Comparison of ENCODE assay signal across 16 mouse cellular contexts in the genomic region with DNA sequence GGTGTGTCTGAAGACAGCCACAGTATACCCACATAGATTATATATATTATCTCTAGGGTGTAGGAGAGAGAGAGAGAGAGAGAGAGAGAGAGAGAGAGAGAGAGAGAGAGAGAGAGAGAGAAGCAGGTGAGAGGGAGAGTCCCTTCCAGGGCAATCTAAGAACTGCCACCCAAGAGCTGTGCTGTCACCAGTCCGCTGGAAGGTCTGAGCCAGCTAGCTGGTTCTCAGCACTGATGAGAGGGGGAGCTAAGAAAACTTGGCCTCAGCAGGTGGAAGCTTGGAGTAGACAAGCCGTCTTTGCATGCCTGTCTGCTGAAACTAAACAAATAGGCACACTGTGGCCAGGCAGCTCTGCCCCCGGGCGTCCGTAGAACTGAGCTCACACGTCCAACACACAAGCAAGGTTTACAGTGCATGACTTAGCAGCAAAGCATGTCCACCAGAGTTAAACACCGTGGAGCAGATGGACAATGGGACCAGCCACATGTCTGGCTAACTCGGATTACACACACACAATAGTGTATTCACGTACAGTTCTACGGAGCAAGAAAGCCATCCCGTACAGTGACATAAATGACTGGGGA. TPM values are rescaled to one million over a fixed set of nuclear protein-coding genes. Genes with fewer than 3 reads are reported as not detected.
DNase-seq lines count a peak whose midpoint lies in the region; ATAC-seq and TF ChIP-seq lines count a peak whose summit lies in the region.
"Had no signal": no experiment of that assay in that cellular context is flagged by ENCODE, and none has a peak within 500 bp of the region (broad histone marks: within the 10 kb centered on the region; RNA-seq: fewer than 3 reads in every experiment).

No protein-coding gene starts in this region.

- H3K9ac ChIP-seq in kidney, embryonic 15.5 days, result no peak overlapping the region
- H3K9ac ChIP-seq in midbrain, embryonic 14.5 days (replicated peaks; ENCODE audit: low read length), result no peak overlapping the region
- no peak overlapping the region for H3K9ac ChIP-seq in midbrain, embryonic 16.5 days (ENCODE audit: low read depth, low read length)
- no peak overlapping the region for H3K9ac ChIP-seq in forebrain, embryonic 16.5 days (replicated peaks; ENCODE audit: low read depth, low read length)
- H3K9ac ChIP-seq in stomach, postnatal 0 days (ENCODE audit: low read length), result no peak overlapping the region
- H3K9ac ChIP-seq: liver, embryonic 13.5 days; midbrain, embryonic 12.5 days had no signal

- 45% methylated on average over 11 of the region's 11 CpGs for WGBS in kidney, embryonic 15.5 days
- 50% methylated on average over 11 of the region's 11 CpGs for WGBS in midbrain, embryonic 14.5 days
- WGBS in midbrain, embryonic 16.5 days, result 54% methylated on average over 11 of the region's 11 CpGs
- 41% methylated on average over 11 of the region's 11 CpGs for WGBS in forebrain, embryonic 16.5 days
- WGBS in stomach, postnatal 0 days, result 45% methylated on average over 11 of the region's 11 CpGs

- peak overlapping the region; percentile 15; the same call in 1 of the 2 replicates for H3K27ac ChIP-seq in kidney, embryonic 15.5 days
- H3K27ac ChIP-seq in midbrain, embryonic 14.5 days (replicated peaks; ENCODE audit: low read depth, low read length), result 0 out of 2 replicates have a peak overlapping the region, but pooled peaks have one; percentile 3
- no peak overlapping the region for H3K27ac ChIP-seq in midbrain, embryonic 16.5 days (ENCODE audit: low read length)
- 0 out of 2 replicates have a peak overlapping the region, but pooled peaks have one; percentile 32 for H3K27ac ChIP-seq in forebrain, embryonic 16.5 days (ENCODE audit: low read length)
- no peak overlapping the region for H3K27ac ChIP-seq in stomach, postnatal 0 days (replicated peaks)
- H3K27ac ChIP-seq: gastrocnemius, adult 2 months; layer of hippocampus, adult 2 months; liver, embryonic 13.5 days; midbrain, embryonic 12.5 days had no signal

- H3K9me3 ChIP-seq in kidney, embryonic 15.5 days (replicated peaks), result no peaks in the 10 kb centered on the region
- H3K9me3 ChIP-seq in midbrain, embryonic 14.5 days (ENCODE audit: control insufficient read depth, low read length), result no peaks in the 10 kb centered on the region
- no peaks in the 10 kb centered on the region for H3K9me3 ChIP-seq in midbrain, embryonic 16.5 days (replicated peaks; ENCODE audit: control insufficient read depth, low read length, poor library complexity, severe bottlenecking)
- 0 out of 2 replicates have a peak, but pooled peaks cover 2% of the 10 kb centered on the region for H3K9me3 ChIP-seq in forebrain, embryonic 16.5 days (ENCODE audit: control insufficient read depth, low read length)
- H3K9me3 ChIP-seq in stomach, postnatal 0 days (ENCODE audit: control insufficient read depth, low read length), result no peaks in the 10 kb centered on the region
- H3K9me3 ChIP-seq: liver, embryonic 13.5 days had no signal

- no peak overlapping the region for H3K4me3 ChIP-seq in kidney, embryonic 15.5 days (replicated peaks)
- H3K4me3 ChIP-seq in midbrain, embryonic 14.5 days (replicated peaks; ENCODE audit: low read depth, low read length), result no peak overlapping the region
- no peak overlapping the region for H3K4me3 ChIP-seq in midbrain, embryonic 16.5 days (ENCODE audit: low read depth, low read length)
- no peak overlapping the region for H3K4me3 ChIP-seq in forebrain, embryonic 16.5 days (replicated peaks; ENCODE audit: low read length)
- H3K4me3 ChIP-seq in stomach, postnatal 0 days (ENCODE audit: low read depth, low read length), result no peak overlapping the region
- H3K4me3 ChIP-seq: erythroblast, embryonic 14.5 days; gastrocnemius, adult 2 months; layer of hippocampus, adult 2 months; liver, embryonic 13.5 days; midbrain, embryonic 12.5 days had no signal

- DNase-seq in kidney, adult 8-10 months, result no peak
- DNase-seq in midbrain, embryonic 14.5 days, result no peak
- DNase-seq in stomach, postnatal 0 days (ENCODE audit: low spot score), result peak; percentile 41
- no peak for DNase-seq in c-Kit-positive CD71-positive TER-119-positive erythroid progenitor cells, embryonic 14.5 days (ENCODE audit: low spot score)
- DNase-seq: cerebellum, adult 2 months; gastrocnemius, adult 2 months; heart, adult 18-20 months; liver, embryonic 13.5 days; lung, postnatal 36 days; thymus, adult 18-20 months had no signal

- no peaks in the 10 kb centered on the region for H3K27me3 ChIP-seq in kidney, embryonic 15.5 days
- H3K27me3 ChIP-seq in midbrain, embryonic 14.5 days (ENCODE audit: control insufficient read depth, insufficient read depth, low read length), result no peaks in the 10 kb centered on the region
- no peaks in the 10 kb centered on the region for H3K27me3 ChIP-seq in midbrain, embryonic 16.5 days (ENCODE audit: control insufficient read depth, insufficient read depth, low read depth, low read length)
- H3K27me3 ChIP-seq in forebrain, embryonic 16.5 days (replicated peaks; ENCODE audit: control insufficient read depth, insufficient read depth, low read length), result no peaks in the 10 kb centered on the region
- no peaks in the 10 kb centered on the region for H3K27me3 ChIP-seq in stomach, postnatal 0 days (ENCODE audit: control insufficient read depth, insufficient read depth, low read length)
- H3K27me3 ChIP-seq: liver, embryonic 13.5 days; midbrain, embryonic 12.5 days had no signal

- no peak overlapping the region for H3K4me2 ChIP-seq in kidney, embryonic 15.5 days
- H3K4me2 ChIP-seq in midbrain, embryonic 14.5 days (ENCODE audit: low read length), result no peak overlapping the region
- H3K4me2 ChIP-seq in midbrain, embryonic 16.5 days (ENCODE audit: low read length), result no peak overlapping the region
- no peak overlapping the region for H3K4me2 ChIP-seq in forebrain, embryonic 16.5 days (ENCODE audit: low read length)
- no peak overlapping the region for H3K4me2 ChIP-seq in stomach, postnatal 0 days (replicated peaks; ENCODE audit: low read depth)
- H3K4me2 ChIP-seq: liver, embryonic 13.5 days; midbrain, embryonic 12.5 days had no signal

- TF ChIP-seq CTCF in stomach, postnatal 0 days (IDR thresholded peaks at IDR 0.05; ENCODE audit: low read depth), result no peak

- TF ChIP-seq EP300 in stomach, postnatal 0 days (optimal IDR thresholded peaks at IDR 0.05), result no peak

- peak; percentile 44 for ATAC-seq in kidney, embryonic 15.5 days (replicated peaks; ENCODE audit: low FRiP score)
- ATAC-seq in midbrain, embryonic 14.5 days (ENCODE audit: low FRiP score, low TSS enrichment), result no peak
- ATAC-seq in midbrain, embryonic 16.5 days, result no peak
- ATAC-seq in forebrain, embryonic 16.5 days, result peak; percentile 60
- ATAC-seq in stomach, postnatal 0 days (ENCODE audit: low FRiP score, low TSS enrichment), result peak; percentile 43

- peaks cover 19% of the 10 kb centered on the region for H3K4me1 ChIP-seq in kidney, embryonic 15.5 days
- no peaks in the 10 kb centered on the region for H3K4me1 ChIP-seq in midbrain, embryonic 14.5 days (ENCODE audit: control insufficient read depth, insufficient read depth, low read length)
- no peaks in the 10 kb centered on the region for H3K4me1 ChIP-seq in midbrain, embryonic 16.5 days (ENCODE audit: control insufficient read depth, insufficient read depth, low read length)
- H3K4me1 ChIP-seq in forebrain, embryonic 16.5 days (replicated peaks; ENCODE audit: control insufficient read depth, insufficient read depth, low read length), result 0 out of 2 replicates have a peak, but pooled peaks cover 2% of the 10 kb centered on the region
- no peaks in the 10 kb centered on the region for H3K4me1 ChIP-seq in stomach, postnatal 0 days (replicated peaks; ENCODE audit: control insufficient read depth, insufficient read depth)
- H3K4me1 ChIP-seq: liver, embryonic 13.5 days had no signal

- peaks cover 8% of the 10 kb centered on the region for H3K36me3 ChIP-seq in kidney, embryonic 15.5 days
- peaks cover 10% of the 10 kb centered on the region for H3K36me3 ChIP-seq in midbrain, embryonic 14.5 days (ENCODE audit: control insufficient read depth, insufficient read depth, low read length)
- H3K36me3 ChIP-seq in midbrain, embryonic 16.5 days (ENCODE audit: control insufficient read depth, insufficient read depth, low read length), result peaks cover under 1% of the 10 kb centered on the region; the same call in 1 of the 2 replicates
- peaks cover 3% of the 10 kb centered on the region; the same call in 1 of the 2 replicates for H3K36me3 ChIP-seq in forebrain, embryonic 16.5 days (ENCODE audit: control insufficient read depth, insufficient read depth)
- no peaks in the 10 kb centered on the region for H3K36me3 ChIP-seq in stomach, postnatal 0 days (ENCODE audit: control insufficient read depth, insufficient read depth, low read length)

RNA-seq across cellular contexts. Expression of gene Plcg2, which starts 35.3 kb away (rescaled TPM):
- polyA plus RNA-seq in kidney, embryonic 15.5 days (2015; fragmentation: Nextera tagmentation; extraction: Ambion mirVana), result 5.1 and 6.0 TPM in 2 replicates
- polyA plus RNA-seq in midbrain, embryonic 14.5 days (2014; fragmentation: Nextera tagmentation; extraction: Ambion mirVana), result 0.62 and 1.2 TPM in 2 replicates
- polyA plus RNA-seq in midbrain, embryonic 16.5 days (2015; fragmentation: Nextera tagmentation; extraction: Ambion mirVana), result 0.89 and 1.2 TPM in 2 replicates
- polyA plus RNA-seq in forebrain, embryonic 16.5 days (2015; fragmentation: Nextera tagmentation; extraction: Ambion mirVana), result 0.83 and 0.85 TPM in 2 replicates
- polyA plus RNA-seq in stomach, postnatal 0 days (2015; fragmentation: Nextera tagmentation; extraction: Ambion mirVana), result 2.3 and 2.4 TPM in 2 replicates

Comparison
In these comparisons a context has a peak if more than half of its experiments do, and no peak if none do; other contexts are left out.
1. H3K27ac ChIP-seq: peak in kidney, embryonic 15.5 days (single experiment), midbrain, embryonic 14.5 days (single experiment) and forebrain, embryonic 16.5 days (single experiment); none in midbrain, embryonic 16.5 days (single experiment) and stomach, postnatal 0 days (single experiment).
2. ATAC-seq: peak in kidney, embryonic 15.5 days (single experiment), forebrain, embryonic 16.5 days (single experiment) and stomach, postnatal 0 days (single experiment); none in midbrain, embryonic 14.5 days (single experiment) and midbrain, embryonic 16.5 days (single experiment).